7 mouse cellular contexts compared by ENCODE assay signal in genomic region chr6:113471297-113471936, GRCm38 (mm10). TPM values are rescaled to one million over a fixed set of nuclear protein-coding genes. Genes with fewer than 3 reads are reported as not detected.
DNase-seq lines count a peak whose midpoint lies in the region; ATAC-seq and TF ChIP-seq lines count a peak whose summit lies in the region.

Gene Il17rc, plus strand, starts transcription at chr6:113471427.

- peak within 1 kb of the TSS; percentile 67 for H3K4me2 ChIP-seq in liver, postnatal 0 days (ENCODE audit: low read depth, low read length)

- ATAC-seq in liver, postnatal 0 days: peak; percentile 73

- peak within 1 kb of the TSS; percentile 57; the same call in 1 of the 2 replicates for H3K9ac ChIP-seq in liver, postnatal 0 days (replicated peaks)

- TF ChIP-seq CTCF in liver, postnatal 0 days (IDR thresholded peaks at IDR 0.05; ENCODE audit: low read depth): no peak

- WGBS in liver, postnatal 0 days (ENCODE audit: insufficient replicate concordance): 46% methylated on average over 12 of the region's 12 CpGs

- peak; percentile 83 for DNase-seq in Muller cell, postnatal 12 days (ENCODE audit: inconsistent ontology term)
- no peak for DNase-seq in adrenal gland, adult 8-10 months
- DNase-seq in heart, adult 18-20 months: peak; percentile 77 to 83
- peak; percentile 74 for DNase-seq in kidney, adult 11 months
- DNase-seq in liver, postnatal 0 days: peak; percentile 65
- peak; percentile 50 for DNase-seq in urinary bladder, postnatal 25 days (ENCODE audit: low spot score)
- DNase-seq in left cerebral cortex, postnatal 4 days: no peak

- 0 out of 2 replicates have a peak, but pooled peaks cover 6% of the 10 kb centered on the region for H3K27me3 ChIP-seq in liver, postnatal 0 days (ENCODE audit: insufficient read depth, low read length)

- no peaks in the 10 kb centered on the region for H3K9me3 ChIP-seq in liver, postnatal 0 days (ENCODE audit: low read length)

- no peaks in the 10 kb centered on the region for H3K36me3 ChIP-seq in liver, postnatal 0 days (replicated peaks; ENCODE audit: insufficient read depth, low read length)

- peaks cover 15% of the 10 kb centered on the region for H3K4me1 ChIP-seq in liver, postnatal 0 days (ENCODE audit: insufficient read depth)

- intact Hi-C loops in left cerebral cortex, postnatal 4 days (cut with DNase I): no loop called here

- H3K27ac ChIP-seq in liver, postnatal 0 days (ENCODE audit: low read depth): peak within 1 kb of the TSS; percentile 71; the same call in 1 of the 2 replicates

- peak within 1 kb of the TSS; percentile 28 for H3K4me3 ChIP-seq in liver, postnatal 0 days (ENCODE audit: low read depth, low read length)

- no peak for TF ChIP-seq EP300 in liver, postnatal 0 days (IDR thresholded peaks at IDR 0.05; ENCODE audit: low read depth)

RNA-seq across cellular contexts. Expression of gene Il17rc, which starts in this region (rescaled TPM):
- 10 to 100 TPM; 17.5 to 29.1 (median 24.0) TPM for total RNA-seq in adrenal gland, adult 8-10 months (2022)
- total RNA-seq in heart, adult 18-20 months (2021): 1 to 10 TPM; 6.3 to 7.2 TPM
- polyA plus RNA-seq in liver, postnatal 0 days (2015; fragmentation: Nextera tagmentation; extraction: Ambion mirVana): 12.9 and 13.1 TPM in 2 replicates
- total RNA-seq in left cerebral cortex, postnatal 4 days (2021): 1 to 10 TPM; 2.2 to 2.4 TPM

Comparison
In these comparisons a context has a peak if more than half of its experiments do, and no peak if none do; other contexts are left out.
1. DNase-seq: peak in Muller cell, postnatal 12 days (single experiment), heart, adult 18-20 months (2 of 2), kidney, adult 11 months (single experiment), liver, postnatal 0 days (single experiment) and urinary bladder, postnatal 25 days (single experiment); none in adrenal gland, adult 8-10 months (single experiment) and left cerebral cortex, postnatal 4 days (single experiment).